Mouse (Mus musculus): ENCODE results near the gene Apaf1.

DNA sequence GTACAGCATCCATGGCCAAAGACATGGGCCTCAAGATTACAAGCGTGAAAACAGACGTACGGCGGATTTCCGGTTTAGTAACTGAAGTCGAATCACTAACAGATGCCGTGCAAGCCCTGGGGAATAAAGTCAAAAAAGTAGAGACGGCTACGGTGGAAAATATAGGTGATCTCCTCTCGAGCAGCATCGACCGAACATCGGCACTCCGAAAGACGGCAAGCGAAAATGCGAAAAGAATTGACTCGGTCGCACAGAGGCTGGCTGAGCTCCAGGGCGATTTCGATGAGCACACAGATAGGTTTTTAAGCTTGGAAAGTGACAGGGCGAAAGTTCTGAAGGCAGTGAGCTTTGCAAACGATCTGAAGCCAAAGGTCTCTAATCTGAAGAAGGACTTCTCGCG lies 19.4 kb upstream of the Apaf1 start:
- no peak for TF ChIP-seq POLR2AphosphoS2 (IDR thresholded peaks at IDR 0.05; ENCODE audit: low read length)
- no peak for TF ChIP-seq RCOR1 (IDR thresholded peaks at IDR 0.05; ENCODE audit: low read depth, low read length)
- TF ChIP-seq ELF1 (IDR thresholded peaks at IDR 0.05; ENCODE audit: low read depth, low read length) = no peak
- no peak for TF ChIP-seq MEF2A (IDR thresholded peaks at IDR 0.05; ENCODE audit: extremely low read depth, insufficient replicate concordance, low read depth, low read length, poor library complexity, severe bottlenecking)
- TF ChIP-seq MAZ (IDR thresholded peaks at IDR 0.05; ENCODE audit: low read depth, low read length) = no peak

Measured in MEL (cell line).